Mouse (Mus musculus): ENCODE measurements at regions not wholly inside any gene's neighbourhood (a gene's known extent, or its start where the extent isn't known, plus 50 kb on each side); places are given as distances from the start of the nearest gene placed in this dataset.
A peak's percentile ranks its signal among the peaks of the same experiment; 100 is the strongest.

DNA sequence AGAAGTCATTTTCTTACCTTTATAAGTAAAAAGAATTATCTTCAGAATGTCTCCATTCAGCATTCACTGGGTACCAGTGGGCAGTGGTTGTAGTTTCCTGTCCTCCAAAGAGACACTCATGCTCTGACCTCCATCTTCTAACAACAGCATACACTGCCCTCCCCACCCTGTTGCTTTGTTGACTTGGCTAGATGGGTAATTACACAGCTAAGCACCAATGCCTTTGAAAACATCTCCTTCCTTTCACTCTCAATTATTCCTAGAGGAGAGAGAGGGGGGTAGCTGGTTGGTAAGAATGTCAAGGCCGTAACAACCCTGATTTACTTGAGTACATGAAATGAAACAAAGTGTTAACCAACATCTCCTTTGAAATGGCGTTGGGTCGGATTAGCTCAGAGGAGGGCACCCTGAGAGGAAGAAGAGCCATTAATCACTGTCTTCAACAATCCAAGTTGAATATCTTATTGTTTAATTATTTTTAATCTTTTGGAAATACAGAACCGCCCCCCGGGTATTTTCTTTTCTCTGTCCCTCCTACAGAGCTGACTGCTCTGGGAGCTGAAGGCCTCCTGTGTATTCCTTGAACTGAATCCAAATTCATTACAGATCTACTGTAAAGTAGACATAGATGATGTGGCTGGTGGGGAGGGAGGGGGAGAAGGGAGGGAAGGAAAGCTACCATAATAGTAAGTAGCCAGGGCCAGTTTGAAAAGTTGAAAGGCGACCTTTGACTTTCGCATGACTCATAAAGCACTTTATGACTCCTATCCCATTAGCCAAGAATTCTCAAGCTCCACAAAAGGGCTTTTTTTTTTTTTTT lies 302.9 kb downstream of the Pik3r1 start:
- intact Hi-C loops (cut with DNase I; ENCODE audit: low total_unique reads), result no loop called here
- no peak for DNase-seq

DNA sequence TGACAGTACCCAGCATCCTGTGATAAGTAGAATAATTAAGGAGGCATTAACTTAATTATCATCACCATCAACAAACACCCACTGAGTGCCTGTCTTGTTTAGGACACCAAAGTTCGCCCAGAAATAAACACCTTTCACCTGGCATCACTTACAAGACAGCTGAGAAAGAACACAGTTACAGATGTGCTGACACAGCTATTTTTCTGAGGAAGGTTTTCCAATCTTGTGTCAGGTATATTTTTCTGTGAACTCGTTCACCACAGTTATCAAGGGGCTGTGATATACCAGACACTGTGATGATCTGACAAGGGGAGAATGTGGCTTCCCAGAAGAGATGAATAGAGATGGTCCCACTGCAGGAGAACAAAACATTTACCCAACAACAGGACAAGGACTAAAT lies 311.1 kb downstream of the Pik3r1 start:
- no peak for DNase-seq
- intact Hi-C loops (cut with DNase I; ENCODE audit: low total_unique reads), result no loop called here

DNA sequence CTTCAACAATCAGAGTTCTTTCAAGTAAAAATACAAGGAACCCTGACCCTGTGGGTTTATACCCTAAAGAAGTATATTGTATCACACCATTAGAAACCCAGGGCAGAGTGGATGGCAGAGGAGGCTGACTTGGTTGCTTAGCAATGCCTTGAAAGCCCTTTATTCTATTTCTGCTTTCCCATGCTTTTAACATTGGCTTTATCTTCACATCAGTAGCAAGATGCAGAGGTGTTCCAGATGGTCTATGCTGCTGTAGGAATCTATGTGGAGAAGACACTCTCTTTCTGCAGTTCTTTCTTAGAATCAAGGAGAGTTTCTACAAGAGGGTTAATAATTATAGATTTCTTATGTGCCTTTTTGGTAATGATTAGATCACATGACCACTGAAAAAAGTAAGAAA lies 313.7 kb downstream of the Pik3r1 start:
- no peak for DNase-seq
- intact Hi-C loops (cut with DNase I; ENCODE audit: low total_unique reads), result no loop called here

DNA sequence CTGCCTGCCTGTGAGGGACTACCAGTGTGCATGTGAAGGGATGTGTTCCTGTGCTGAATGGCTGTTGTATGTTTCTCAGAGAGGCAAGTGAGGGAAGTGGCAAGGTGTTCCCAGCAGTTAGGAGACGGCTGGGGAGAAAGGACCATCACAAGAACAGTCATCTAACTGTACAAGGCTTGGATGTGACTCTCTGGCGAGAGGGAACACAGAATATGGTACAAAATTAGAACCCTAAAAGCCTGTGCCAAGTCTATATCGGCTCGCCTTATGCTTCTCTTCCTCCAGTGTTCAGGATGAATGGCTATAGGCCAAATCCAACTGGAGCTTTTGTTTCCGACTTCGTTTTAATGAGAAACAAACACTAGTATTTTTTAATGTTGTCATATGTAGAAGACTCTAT lies 317.5 kb downstream of the Pik3r1 start:
- DNase-seq, result no peak
- intact Hi-C loops (cut with DNase I; ENCODE audit: low total_unique reads), result no loop called here

DNA sequence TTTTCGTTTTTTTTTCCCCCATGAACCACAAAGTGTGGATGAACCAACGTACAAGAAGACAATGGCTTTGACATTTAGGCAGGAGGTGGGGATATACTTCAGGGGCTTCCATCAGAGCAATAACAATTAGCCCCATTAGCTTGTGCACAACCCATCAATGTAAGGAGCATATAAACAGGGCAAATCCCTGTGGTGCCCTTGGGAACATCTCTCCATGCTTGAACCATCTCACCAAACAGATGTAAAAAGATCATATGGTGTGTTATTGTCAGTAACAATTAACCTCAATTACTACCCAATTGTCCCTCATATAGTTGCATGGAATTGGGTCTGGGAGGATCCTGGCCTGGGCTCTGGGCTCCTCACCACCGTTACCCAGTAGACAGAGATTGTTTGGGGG lies 328.5 kb downstream of the Pik3r1 start:
- no peak for DNase-seq
- intact Hi-C loops (cut with DNase I; ENCODE audit: low total_unique reads), result no loop called here

GRCm38 (mm10) chr13:101439041-101439440 lies 329.0 kb downstream of the Pik3r1 start:
- intact Hi-C loops (cut with DNase I; ENCODE audit: low total_unique reads), result no loop called here
- peak; percentile 61 for DNase-seq

GRCm38 (mm10) chr13:101433162-101433561 lies 334.9 kb downstream of the Pik3r1 start:
- intact Hi-C loops (cut with DNase I; ENCODE audit: low total_unique reads), result no loop called here
- no peak for DNase-seq

DNA sequence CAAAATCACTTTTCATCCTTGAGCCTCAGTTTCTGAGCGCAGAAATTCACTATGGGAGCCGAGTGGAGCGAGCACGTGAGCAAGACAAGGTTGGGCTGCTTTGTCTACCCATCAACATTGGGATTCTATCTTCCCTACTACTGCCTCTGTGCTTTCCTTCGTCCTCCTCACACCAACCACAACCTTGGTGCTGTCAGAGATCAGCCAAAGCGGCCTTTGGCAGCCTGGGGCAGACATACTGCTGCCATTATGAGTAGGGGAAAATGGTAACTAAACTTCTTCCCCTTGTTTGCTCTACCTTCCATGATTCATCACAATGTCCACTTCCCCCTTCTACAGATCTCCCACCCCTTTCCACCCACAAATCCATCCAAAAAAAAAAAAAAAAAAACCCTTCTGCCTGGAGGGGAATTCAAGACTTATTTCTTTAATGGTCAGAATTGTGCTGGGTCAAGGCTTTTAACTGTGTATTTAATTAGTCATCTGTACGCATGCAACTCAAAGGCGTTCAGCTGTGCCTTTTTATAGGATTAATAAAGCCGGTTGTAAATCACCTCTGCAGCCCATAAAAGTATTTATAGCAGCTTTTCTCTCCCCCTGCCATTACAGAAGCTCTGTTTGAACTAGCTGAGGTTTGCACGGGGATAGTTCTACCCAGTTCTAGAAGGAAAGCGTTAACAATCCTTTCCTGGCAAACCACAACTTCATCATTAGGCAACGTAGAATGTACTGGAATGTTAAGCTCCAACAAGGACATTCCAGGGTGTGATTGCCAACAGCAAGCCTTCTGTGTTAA lies 340.4 kb downstream of the Pik3r1 start:
- DNase-seq, result no peak
- intact Hi-C loops (cut with DNase I; ENCODE audit: low total_unique reads), result no loop called here

GRCm38 (mm10) chr13:101426461-101426860 lies 341.6 kb downstream of the Pik3r1 start:
- DNase-seq, result no peak
- intact Hi-C loops (cut with DNase I; ENCODE audit: low total_unique reads), result no loop called here

DNA sequence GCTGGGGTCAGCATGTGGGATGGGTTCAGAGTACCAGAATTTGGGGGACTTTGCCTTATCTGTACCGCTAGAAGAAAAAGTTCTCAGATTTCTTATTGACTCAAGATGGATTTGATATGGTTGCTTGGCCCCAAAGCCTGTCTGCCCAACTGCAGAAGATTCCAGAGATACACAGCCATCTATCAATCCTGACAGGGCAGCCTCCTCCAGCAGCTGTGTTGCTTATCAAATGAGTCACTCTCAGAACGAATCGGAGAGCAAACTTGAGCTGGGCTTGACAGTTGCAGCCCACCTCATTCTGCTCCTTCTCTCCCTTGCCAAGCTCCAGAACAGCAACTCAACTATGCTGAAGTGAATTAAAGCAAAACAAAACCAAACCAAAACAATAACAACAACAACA lies 345.9 kb downstream of the Pik3r1 start:
- intact Hi-C loops (cut with DNase I; ENCODE audit: low total_unique reads), result no loop called here
- DNase-seq, result no peak

GRCm38 (mm10) chr13:101419457-101420025 lies 348.5 kb downstream of the Pik3r1 start:
- no peak for DNase-seq
- intact Hi-C loops (cut with DNase I; ENCODE audit: low total_unique reads), result no loop called here

GRCm38 (mm10) chr13:101418272-101418671 lies 349.7 kb downstream of the Pik3r1 start:
- intact Hi-C loops (cut with DNase I; ENCODE audit: low total_unique reads), result no loop called here
- no peak for DNase-seq

DNA sequence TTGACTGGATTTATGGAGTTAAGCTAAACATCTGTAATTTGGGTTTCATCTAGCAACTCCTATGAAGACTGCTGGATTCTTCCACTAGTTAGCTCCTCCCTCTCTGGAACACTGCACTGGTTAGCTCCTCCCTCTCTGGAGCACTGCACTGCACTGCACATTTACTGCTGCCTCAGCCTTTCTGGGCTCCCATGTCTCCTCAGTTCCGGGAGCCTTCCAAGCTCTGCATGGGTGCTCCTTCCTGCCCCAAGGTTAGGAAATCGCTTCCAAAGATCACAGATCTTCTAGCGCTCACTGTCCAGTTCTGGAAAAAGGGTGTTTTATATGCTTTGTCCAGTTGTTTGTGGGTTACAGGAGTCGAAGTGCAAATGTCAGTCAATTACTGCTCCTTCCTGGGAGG lies 359.1 kb downstream of the Pik3r1 start:
- intact Hi-C loops (cut with DNase I; ENCODE audit: low total_unique reads), result no loop called here
- DNase-seq, result no peak

GRCm38 (mm10) chr13:101407633-101408032 lies 360.4 kb downstream of the Pik3r1 start:
- intact Hi-C loops (cut with DNase I; ENCODE audit: low total_unique reads), result no loop called here
- no peak for DNase-seq

DNA sequence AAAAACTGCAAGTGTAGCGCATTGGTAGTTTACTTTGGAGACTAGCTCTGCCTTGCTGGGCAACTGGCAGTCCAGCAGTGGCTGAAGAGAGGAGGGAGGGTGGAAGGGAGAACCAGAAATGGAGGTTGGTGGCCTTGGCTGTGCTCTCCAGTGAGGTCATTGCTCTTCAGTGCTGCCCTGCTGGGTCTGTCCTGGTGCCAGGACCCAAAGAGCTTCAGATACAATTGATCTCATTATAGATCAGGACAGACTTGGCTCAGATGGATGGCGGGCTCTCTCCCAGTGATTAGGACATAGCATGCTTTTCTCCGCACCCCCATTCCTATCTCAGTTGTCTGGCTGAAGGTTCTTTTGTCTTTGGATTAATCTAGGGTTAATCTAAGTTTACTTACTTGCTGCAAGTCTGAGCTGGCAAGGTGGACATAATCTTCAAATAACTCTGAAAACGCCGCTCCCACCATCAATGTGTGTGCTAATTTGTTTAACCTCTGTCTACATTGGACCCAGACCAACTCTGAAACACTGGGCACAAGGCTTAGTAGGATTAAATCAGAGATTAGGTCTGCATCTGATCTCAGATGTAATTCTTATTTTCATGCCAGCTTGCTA lies 394.3 kb downstream of the Pik3r1 start:
- DNase-seq, result no peak
- intact Hi-C loops (cut with DNase I; ENCODE audit: low total_unique reads), result no loop called here

- no peak for DNase-seq
- intact Hi-C loops (cut with DNase I; ENCODE audit: low total_unique reads), result no loop called here
These were observed 396.1 kb downstream of the Pik3r1 start for GRCm38 (mm10) chr13:101371906-101372305.

- no peak for DNase-seq
- intact Hi-C loops (cut with DNase I; ENCODE audit: low total_unique reads), result no loop called here
These were observed 399.8 kb downstream of the Pik3r1 start for GRCm38 (mm10) chr13:101368170-101368569.

DNA sequence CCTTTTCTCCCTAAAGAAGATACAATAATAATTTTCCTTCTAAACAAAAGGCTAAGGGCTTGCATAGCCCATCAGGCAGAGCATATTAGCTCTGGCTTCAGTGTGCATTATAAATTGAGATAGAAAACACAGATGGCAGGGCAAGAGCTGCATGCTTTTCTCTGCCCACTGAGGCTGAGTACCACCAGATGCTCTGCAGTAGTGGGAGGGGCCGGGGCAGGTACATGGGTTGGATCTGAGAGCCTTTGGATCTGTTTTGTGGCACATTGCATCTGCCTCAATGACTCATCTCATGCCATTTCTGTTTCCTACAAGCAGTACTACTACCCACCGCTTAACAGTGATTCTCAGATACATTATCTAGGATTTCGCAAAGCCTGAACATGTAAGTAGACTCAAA lies 412.7 kb downstream of the Pik3r1 start:
- no peak for DNase-seq
- intact Hi-C loops (cut with DNase I; ENCODE audit: low total_unique reads), result no loop called here

- DNase-seq, result no peak
- intact Hi-C loops (cut with DNase I; ENCODE audit: low total_unique reads), result no loop called here
These were observed 416.9 kb downstream of the Pik3r1 start for GRCm38 (mm10) chr13:101351123-101351522.

DNA sequence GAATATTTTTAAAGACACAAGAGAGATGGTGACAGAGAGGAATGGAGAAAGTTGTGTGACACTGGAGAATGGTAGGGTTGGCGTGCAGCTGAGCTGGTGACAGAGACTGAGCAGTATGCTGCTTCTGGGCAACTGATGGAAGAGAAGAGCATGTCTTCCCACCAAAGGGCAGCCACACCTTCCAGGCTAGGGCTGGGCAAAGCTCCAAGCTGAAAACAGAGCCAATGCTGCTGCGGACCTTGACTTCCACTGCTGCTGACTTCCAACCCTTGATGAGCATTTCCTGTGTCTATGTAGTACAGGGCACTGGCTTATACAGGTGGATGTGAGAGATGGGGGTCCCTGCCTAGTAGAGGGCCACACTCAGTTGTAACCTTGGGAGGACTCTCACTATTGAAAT lies 418.7 kb downstream of the Pik3r1 start:
- no peak for DNase-seq
- intact Hi-C loops (cut with DNase I; ENCODE audit: low total_unique reads), result no loop called here

All from gastrocnemius, postnatal 14 days (tissue).